Mouse (Mus musculus): Measurements from ENCODE around the gene Plbd2.

DNA sequence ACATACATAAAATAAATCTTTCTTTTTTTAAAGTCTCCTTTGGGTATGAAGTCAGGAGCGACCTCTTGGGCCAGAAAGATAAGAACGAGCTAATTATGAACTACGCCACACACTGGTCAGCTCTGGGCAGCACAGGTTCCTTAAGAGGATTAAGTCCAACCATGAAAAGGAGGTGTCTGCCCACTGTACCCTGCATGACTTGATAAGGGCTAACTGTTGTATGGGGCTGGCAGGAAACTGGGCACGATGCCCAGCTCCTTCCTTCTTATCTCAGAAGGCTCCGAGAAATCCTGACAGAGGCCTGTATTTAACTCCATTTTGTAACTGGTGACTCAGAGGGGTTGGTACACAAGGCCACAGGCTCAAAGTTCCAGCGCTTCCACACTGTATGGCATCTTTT, 37.6 kb downstream of the Plbd2 start:
- TF ChIP-seq CTCF (IDR thresholded peaks at IDR 0.05; ENCODE audit: borderline replicate concordance, extremely low read depth, insufficient read depth, insufficient read length) (no peak), POLR2A (IDR thresholded peaks at IDR 0.05; ENCODE audit: borderline replicate concordance, extremely low read depth, insufficient read depth, insufficient read length, poor library complexity, severe bottlenecking) (no peak)
